Mouse (Mus musculus): ENCODE results near the gene Ddx43.
"Not testable (repeated sequence)": the region's sequence is repeated elsewhere in the genome, so short reads cannot be mapped to it uniquely, and the experiment has no call there.

GRCm38 (mm10) chr9:78350007-78350406 is 45.6 kb upstream of the Ddx43 start:
- TF ChIP-seq POLR2A (IDR thresholded peaks at IDR 0.05; ENCODE audit: insufficient read length, low read depth); E2F4 (IDR thresholded peaks at IDR 0.05; ENCODE audit: insufficient read depth); REST (IDR thresholded peaks at IDR 0.05; ENCODE audit: insufficient read depth, insufficient read length); SRF (IDR thresholded peaks at IDR 0.05; ENCODE audit: control insufficient read depth, insufficient read length, low read depth); USF1 (IDR thresholded peaks at IDR 0.05; ENCODE audit: low read depth); MAX (IDR thresholded peaks at IDR 0.05; ENCODE audit: low read depth); MYOG (IDR thresholded peaks at IDR 0.05; ENCODE audit: control insufficient read depth in 1 of 3, insufficient read depth in 1 of 3, insufficient read length in 2 of 3, low read depth in 2 of 3); POLR2AphosphoS2 (IDR thresholded peaks at IDR 0.05; ENCODE audit: insufficient read length, low read depth); MYOD1 (IDR thresholded peaks at IDR 0.05; ENCODE audit: control insufficient read depth in 1 of 3, insufficient read length in 2 of 3, low read depth in 2 of 3); TCF3 (IDR thresholded peaks at IDR 0.05; ENCODE audit: insufficient read length, low read depth): not testable (repeated sequence)

Measured in myocyte (in vitro differentiated cells).